Mouse (Mus musculus): ENCODE data around the gene Rgl1. TPM values are rescaled to one million over a fixed set of nuclear protein-coding genes. Genes with fewer than 3 reads are reported as not detected.

Gene Rgl1
- polyA plus RNA-seq, 1 experiment from 2014 or later, result 38.7 TPM

DNA sequence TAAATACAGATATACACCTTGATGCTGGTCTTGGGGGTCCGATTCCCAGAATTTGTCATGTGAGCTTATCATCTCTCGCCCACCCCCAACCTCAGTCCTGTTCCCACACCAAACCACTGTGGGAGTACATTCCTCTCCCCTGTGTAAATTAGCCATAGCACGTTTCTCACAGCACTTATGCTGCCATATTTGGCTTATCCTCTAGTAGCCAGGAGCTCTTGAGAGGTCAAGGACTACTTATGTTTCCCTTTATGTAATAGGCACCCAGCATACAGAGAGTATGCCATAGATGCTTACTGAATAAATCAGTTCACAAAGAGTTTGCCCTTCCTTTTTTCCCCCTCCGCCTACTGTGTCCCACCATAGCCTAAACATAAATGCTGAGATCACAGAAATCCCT is 76.2 kb downstream of the Rgl1 start:
- no peaks in the 10 kb centered on the region for H3K27me3 ChIP-seq (ENCODE audit: low read depth, poor library complexity, severe bottlenecking)
- H3K9me3 ChIP-seq (replicated peaks), result no peaks in the 10 kb centered on the region
- no peak overlapping the region for H3K4me3 ChIP-seq
- no peak overlapping the region for H3K27ac ChIP-seq
- no peak for DNase-seq (ENCODE audit: low spot score)
- 89% methylated on average over 4 of the region's 4 CpGs for WGBS
- peaks cover 49% of the 10 kb centered on the region for H3K4me1 ChIP-seq
- no peaks in the 10 kb centered on the region for H3K36me3 ChIP-seq

DNA sequence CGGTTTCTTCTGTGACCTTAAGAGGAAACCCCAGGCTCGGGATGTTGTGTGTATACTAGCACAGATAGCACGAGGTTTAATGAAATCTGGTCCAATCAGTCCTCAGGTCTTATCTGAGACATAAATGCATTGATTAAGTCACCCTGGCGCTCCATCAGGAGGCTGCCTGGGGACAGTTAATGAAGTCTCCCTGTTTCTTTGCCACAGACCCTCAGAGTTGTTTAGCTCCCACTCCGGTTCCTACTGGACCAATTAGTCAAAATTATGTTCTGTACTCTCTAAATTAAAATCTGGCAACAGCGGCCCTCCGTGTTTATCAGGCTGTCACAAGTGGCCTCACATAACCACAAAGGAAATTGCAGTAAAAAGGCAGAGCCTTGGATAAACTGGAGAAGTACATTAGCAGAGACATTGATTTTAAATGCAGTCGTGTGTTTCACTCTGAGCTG is 78.4 kb downstream of the Rgl1 start:
- Histone ChIP-seq H3K4me3 (peak overlapping the region; percentile 34), H3K9me3 (replicated peaks) (no peaks in the 10 kb centered on the region), H3K36me3 (no peaks in the 10 kb centered on the region), H3K27ac (peak overlapping the region; percentile 89), H3K4me1 (peaks cover 68% of the 10 kb centered on the region), H3K27me3 (ENCODE audit: low read depth, poor library complexity, severe bottlenecking) (no peaks in the 10 kb centered on the region)
- DNase-seq (ENCODE audit: low spot score), result no peak
- WGBS, result 13% methylated on average over 8 of the region's 8 CpGs

DNA sequence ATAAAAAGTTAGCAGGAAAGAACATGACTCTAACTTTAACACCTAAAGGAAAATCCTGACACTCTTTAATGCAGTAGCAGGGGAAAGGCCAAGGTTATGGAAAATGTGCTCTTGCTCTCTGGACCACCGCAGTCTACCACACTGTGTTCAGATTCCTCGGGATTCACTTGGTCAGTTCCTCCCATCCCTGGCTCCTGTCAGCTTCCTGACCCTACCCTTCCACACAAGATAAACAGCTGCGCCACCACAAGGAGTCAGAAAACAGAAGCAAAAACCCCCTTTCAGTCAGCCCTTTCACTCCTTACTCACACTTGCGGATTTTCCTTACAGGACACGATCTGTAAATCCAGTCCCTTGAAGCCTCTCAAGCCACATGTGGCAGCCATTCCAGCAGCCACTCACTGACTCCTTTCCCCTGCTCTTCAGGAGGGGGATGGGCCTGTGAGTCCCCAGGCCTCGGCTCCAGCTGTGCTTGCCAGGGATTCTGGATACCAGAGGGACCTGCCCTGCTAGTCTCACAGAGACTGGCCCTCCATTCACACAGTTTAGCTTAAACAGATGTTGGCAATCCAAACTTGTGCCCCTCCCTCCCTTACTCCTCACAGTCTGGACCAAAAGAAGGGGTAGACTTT is 78.9 kb downstream of the Rgl1 start:
- H3K9me3 ChIP-seq (replicated peaks), result no peaks in the 10 kb centered on the region
- peak; percentile 82 for DNase-seq (ENCODE audit: low spot score)
- H3K36me3 ChIP-seq, result no peaks in the 10 kb centered on the region
- WGBS, result 3% methylated on average over 6 of the region's 6 CpGs
- H3K4me1 ChIP-seq, result peaks cover 73% of the 10 kb centered on the region
- peak overlapping the region; percentile 34 for H3K4me3 ChIP-seq
- H3K27ac ChIP-seq, result peak overlapping the region; percentile 89
- no peaks in the 10 kb centered on the region for H3K27me3 ChIP-seq (ENCODE audit: low read depth, poor library complexity, severe bottlenecking)

DNA sequence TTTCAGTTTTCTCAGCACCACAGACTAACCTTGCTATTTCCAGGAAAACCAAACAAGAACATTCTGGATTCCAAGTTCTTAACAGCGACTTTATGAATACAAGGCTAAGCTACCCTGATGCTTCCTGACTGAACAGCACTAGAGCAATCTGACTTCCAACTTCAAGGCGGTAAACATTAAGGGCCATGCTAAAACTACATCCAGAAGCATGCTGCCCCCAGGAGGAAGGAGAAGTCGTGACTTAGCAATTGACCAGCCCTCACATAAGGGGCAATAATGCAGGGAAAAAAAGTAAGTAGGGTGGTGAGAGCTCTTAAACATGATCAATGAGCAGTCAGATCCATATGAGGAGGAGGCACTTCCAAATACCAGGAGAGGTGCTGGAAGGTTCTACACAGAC is 80.6 kb downstream of the Rgl1 start:
- H3K9me3 ChIP-seq (replicated peaks), result no peaks in the 10 kb centered on the region
- WGBS, result 62% methylated on average over 3 of the region's 3 CpGs
- no peaks in the 10 kb centered on the region for H3K27me3 ChIP-seq (ENCODE audit: low read depth, poor library complexity, severe bottlenecking)
- no peaks in the 10 kb centered on the region for H3K36me3 ChIP-seq
- H3K4me3 ChIP-seq, result no peak overlapping the region
- DNase-seq (ENCODE audit: low spot score), result no peak
- no peak overlapping the region for H3K27ac ChIP-seq
- H3K4me1 ChIP-seq, result peaks cover 84% of the 10 kb centered on the region

DNA sequence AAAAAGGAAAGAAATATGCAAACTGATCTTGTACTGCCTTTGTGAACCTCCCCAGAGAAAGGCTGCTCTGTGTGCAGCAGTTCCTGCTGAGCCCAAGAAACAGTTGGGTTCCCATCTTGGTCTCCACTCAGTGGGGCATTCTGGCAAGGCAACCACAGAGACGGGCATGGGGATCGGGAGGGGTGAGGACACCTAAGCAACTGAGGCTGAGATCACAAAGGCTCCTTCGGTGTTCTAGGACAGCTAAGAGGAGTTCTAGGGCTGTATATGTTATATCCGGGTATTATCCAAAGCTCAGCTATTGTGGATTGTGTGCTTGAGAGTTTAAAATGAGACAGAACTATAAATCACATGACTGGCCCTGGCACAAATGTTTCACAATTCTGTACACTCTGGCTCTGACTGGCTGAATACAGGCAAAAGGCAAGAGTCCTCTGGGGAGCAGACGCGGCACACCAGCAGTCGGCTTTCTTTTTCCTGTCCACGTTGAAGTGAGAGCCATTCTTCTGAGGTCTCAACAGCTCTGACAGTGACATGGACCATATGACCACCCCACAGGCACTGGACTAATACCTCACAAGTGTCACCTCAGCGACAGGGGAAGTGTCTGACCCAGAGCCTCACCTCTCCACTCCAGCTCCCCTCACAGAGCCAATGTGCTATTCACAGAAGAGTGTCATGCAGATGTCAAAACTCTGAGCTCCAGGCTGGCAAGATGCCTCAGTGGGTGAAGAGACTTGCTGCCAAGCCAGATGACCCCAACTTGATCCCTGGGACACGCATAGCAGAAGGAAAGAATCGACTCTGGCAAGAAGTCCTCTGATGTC is 83.6 kb downstream of the Rgl1 start:
- 58% methylated on average over 11 of the region's 11 CpGs for WGBS
- H3K4me3 ChIP-seq, result no peak overlapping the region
- H3K4me1 ChIP-seq, result peaks cover 64% of the 10 kb centered on the region
- no peaks in the 10 kb centered on the region for H3K27me3 ChIP-seq (ENCODE audit: low read depth, poor library complexity, severe bottlenecking)
- H3K9me3 ChIP-seq (replicated peaks), result no peaks in the 10 kb centered on the region
- no peaks in the 10 kb centered on the region for H3K36me3 ChIP-seq
- DNase-seq (ENCODE audit: low spot score), result no peak
- peak overlapping the region; percentile 30; the same call in 1 of the 2 replicates for H3K27ac ChIP-seq

DNA sequence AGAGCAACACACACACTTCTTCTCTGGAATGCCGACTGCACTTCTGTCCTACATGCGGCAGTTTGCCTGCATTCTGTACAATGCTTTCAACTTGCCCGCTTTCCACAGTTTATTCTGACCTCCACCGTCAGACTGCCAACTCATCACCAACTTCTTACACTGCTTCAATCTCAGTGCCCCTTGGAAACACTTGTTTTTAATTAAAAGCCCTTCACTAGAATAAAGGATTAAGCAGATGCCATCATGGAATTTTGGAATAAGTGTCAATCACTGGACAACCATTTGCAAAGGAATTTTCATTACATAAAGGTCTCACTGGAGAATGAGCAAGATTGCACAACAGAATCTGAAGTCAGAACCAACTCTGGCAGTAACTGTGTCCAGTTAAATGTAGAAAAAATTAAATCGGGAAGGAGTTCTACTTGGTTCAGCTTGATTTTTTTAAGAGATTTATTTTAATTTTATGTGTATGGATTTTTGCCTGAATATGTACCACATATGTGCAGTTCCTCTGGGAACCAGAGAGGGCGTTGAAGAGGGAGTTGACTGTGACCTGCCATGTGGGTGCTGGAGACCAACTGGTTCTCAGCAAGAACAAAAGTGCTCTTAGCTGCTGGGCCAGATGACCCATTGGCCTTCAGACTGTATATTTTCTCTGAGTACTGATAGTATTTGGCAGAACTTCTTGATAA is 84.3 kb downstream of the Rgl1 start:
- no peak for DNase-seq (ENCODE audit: low spot score)
- Histone ChIP-seq H3K4me1 (peaks cover 57% of the 10 kb centered on the region), H3K9me3 (replicated peaks) (no peaks in the 10 kb centered on the region), H3K27me3 (ENCODE audit: low read depth, poor library complexity, severe bottlenecking) (no peaks in the 10 kb centered on the region), H3K4me3 (no peak overlapping the region), H3K36me3 (no peaks in the 10 kb centered on the region), H3K27ac (no peak overlapping the region; the same call in 1 of the 2 replicates)
- 65% methylated on average over 6 of the region's 6 CpGs for WGBS

DNA sequence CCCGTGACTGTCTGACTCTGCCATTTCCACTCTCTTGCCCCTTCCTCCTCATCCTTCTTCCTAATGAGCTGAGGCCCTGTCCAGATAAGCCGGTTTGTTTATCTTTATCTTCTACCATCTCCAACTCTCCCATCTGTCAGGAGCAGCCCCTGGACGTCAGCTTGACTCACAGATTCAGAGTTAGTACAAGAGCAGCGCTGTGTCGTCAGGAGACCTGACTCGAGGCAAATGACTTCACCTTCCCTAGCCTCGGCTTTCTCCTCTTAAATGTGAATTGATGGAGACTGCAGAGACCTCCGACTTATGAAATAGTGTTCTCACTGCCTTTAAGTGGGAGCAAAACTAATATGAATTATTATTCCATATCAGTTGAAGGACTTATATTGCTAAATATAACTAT is 85.0 kb downstream of the Rgl1 start:
- WGBS, result 27% methylated on average over 8 of the region's 8 CpGs
- H3K4me1 ChIP-seq, result peaks cover 50% of the 10 kb centered on the region
- H3K27me3 ChIP-seq (ENCODE audit: low read depth, poor library complexity, severe bottlenecking), result no peaks in the 10 kb centered on the region
- H3K36me3 ChIP-seq, result no peaks in the 10 kb centered on the region
- no peak overlapping the region for H3K27ac ChIP-seq
- H3K4me3 ChIP-seq, result no peak overlapping the region
- H3K9me3 ChIP-seq (replicated peaks), result no peaks in the 10 kb centered on the region
- no peak for DNase-seq (ENCODE audit: low spot score)

DNA sequence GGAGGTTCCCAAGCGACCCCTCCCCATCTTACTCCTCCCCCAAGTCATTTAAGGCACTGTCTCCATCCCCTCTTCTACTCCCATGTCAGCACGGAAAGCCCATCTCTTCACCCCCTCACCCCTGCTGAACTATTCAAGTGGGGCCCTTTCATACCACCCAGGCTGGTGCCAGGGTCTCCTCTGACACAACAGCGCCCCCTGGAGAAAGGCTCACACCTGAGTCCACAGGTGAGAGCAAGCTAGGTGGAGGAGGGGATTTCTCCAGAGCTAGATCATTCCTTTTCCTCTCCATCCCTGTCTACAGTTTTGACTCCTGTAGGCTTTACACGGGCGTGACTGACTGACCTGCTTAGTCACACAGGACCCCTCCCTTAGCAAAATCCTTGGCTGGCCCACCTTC is 87.7 kb downstream of the Rgl1 start:
- DNase-seq (ENCODE audit: low spot score), result no peak
- peaks cover 27% of the 10 kb centered on the region for H3K4me1 ChIP-seq
- H3K4me3 ChIP-seq, result no peak overlapping the region
- WGBS, result 46% methylated on average over 5 of the region's 5 CpGs
- no peaks in the 10 kb centered on the region for H3K36me3 ChIP-seq
- no peaks in the 10 kb centered on the region for H3K9me3 ChIP-seq (replicated peaks)
- H3K27me3 ChIP-seq (ENCODE audit: low read depth, poor library complexity, severe bottlenecking), result no peaks in the 10 kb centered on the region
- no peak overlapping the region for H3K27ac ChIP-seq

DNA sequence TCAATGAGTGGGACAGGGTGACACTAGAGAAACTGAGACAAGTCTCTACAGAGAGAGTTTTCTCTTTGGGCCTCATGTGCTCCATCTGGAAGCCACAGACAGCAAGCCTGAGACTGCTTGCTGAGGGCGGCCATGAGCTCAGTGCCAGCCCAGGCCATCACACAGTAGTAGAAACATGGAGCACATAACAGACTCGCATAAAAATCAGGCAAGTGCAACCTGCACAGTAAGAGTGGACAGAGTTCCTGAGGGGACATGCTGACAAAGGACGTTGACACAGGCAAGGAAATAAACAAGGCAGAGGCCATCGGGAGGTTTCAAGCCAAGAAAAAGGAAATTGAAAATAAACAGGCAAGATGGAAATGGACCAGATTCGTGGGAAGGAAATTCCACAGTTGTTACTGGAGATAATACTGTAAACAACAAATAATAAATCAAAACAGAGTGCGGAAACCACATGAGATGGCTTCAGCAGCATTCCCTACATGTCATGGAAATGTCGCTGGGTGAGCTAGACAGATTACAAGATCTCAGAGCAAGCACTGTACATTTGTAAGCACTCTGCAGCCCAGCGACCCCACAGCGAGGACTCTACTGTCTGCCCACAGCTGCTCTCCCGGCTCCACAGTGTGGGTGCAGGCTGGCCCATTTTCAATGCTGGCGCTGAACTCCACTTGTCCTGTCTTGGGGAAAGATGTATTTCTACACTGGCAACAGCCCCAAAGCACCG is 88.5 kb downstream of the Rgl1 start:
- 0 out of 2 replicates have a peak overlapping the region, but pooled peaks have one; percentile 6 for H3K27ac ChIP-seq
- 82% methylated on average over 12 of the region's 12 CpGs for WGBS

DNA sequence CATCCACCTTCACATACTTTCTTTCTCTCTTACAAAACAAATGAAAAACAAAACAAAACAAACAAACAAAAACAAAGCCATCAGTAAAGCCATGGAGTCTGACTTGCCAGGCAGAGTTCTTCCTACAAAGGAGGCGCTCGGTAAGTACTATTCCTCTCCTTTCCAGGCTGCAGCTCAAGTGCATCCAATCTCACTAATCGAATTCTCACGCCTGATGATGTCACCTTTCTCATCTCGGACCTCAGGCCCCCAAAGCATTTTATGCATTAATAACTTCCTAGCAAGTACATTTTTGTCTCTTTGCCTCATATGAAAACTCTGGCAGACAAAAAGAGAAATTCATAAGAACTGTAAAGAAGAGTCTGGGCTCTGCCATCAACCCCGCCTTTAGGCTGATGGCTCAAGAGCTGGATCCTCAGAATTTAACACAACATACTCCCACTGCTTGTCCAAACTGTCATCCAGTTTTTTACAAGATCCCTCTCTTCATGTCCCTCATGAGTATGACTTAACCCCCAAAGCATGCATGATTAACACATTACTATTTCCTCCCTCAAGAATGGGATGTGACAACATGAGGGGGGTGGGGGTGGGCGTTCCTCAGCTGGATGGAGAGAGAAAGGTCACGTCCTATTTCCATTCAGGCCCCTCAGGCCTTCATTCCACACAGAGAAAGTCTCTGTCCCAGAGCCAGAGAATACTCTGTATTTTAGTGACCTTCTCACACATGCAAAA is 96.5 kb downstream of the Rgl1 start:
- H3K36me3 ChIP-seq, result no peaks in the 10 kb centered on the region
- no peak overlapping the region for H3K27ac ChIP-seq
- no peak for DNase-seq (ENCODE audit: low spot score)
- H3K27me3 ChIP-seq (ENCODE audit: low read depth, poor library complexity, severe bottlenecking), result no peaks in the 10 kb centered on the region
- H3K4me1 ChIP-seq, result 0 out of 2 replicates have a peak, but pooled peaks cover 2% of the 10 kb centered on the region
- H3K9me3 ChIP-seq (replicated peaks), result no peaks in the 10 kb centered on the region
- 80% methylated on average over 8 of the region's 8 CpGs for WGBS
- H3K4me3 ChIP-seq, result no peak overlapping the region

More for the DNA sequence above, 88.5 kb downstream of the Rgl1 start:
- DNase-seq (ENCODE audit: low spot score), result no peak
- H3K4me1 ChIP-seq, result peaks cover 19% of the 10 kb centered on the region
- H3K9me3 ChIP-seq (replicated peaks), result no peaks in the 10 kb centered on the region
- H3K36me3 ChIP-seq, result no peaks in the 10 kb centered on the region
- H3K4me3 ChIP-seq, result no peak overlapping the region
- no peaks in the 10 kb centered on the region for H3K27me3 ChIP-seq (ENCODE audit: low read depth, poor library complexity, severe bottlenecking)

DNA sequence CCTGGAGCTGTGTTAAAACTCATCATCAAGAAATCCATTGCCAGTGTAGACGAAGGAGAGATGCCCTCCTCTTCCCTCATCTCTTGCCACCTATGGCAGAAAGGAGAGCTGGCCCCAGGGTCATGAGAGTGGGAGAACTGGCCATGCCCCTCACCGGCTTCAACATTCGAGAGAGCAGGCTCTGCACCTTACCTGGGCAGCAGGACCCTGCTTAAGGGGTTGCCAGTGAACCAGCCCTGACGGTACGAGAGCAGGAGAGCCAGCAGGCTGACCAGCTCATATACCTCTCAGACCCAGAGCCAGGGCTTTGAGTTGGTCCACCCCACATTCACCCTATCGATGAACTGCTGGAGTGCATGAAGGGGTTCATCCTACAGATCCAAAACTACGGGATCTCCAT is 105.7 kb downstream of the Rgl1 start:
- WGBS, result 94% methylated on average over 7 of the region's 7 CpGs
- H3K27ac ChIP-seq, result no peak overlapping the region; the same call in 1 of the 2 replicates
- DNase-seq (ENCODE audit: low spot score), result no peak
- no peaks in the 10 kb centered on the region for H3K36me3 ChIP-seq
- no peaks in the 10 kb centered on the region for H3K27me3 ChIP-seq (ENCODE audit: low read depth, poor library complexity, severe bottlenecking)
- no peaks in the 10 kb centered on the region for H3K4me1 ChIP-seq
- H3K9me3 ChIP-seq (replicated peaks), result no peaks in the 10 kb centered on the region
- H3K4me3 ChIP-seq, result no peak overlapping the region

DNA sequence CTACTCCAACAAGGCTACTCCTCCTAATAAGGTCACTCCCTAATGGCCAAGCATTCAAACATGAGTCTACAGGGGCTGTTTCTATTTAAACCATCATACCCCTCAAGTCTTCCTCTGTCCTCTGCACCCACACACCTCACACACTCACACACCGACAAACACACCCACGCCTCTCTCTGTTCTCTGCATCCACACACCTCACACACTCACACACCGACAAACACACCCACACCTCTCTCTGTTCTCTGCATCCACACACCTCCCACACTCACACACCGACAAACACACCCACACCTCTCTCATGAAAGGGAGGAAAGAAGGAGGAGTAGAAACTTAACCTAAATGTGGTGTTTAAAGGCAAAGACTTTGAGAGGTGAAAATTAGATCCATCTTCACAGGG is 106.2 kb downstream of the Rgl1 start:
- DNase-seq (ENCODE audit: low spot score), result no peak
- 92% methylated on average over 4 of the region's 4 CpGs for WGBS
- no peaks in the 10 kb centered on the region for H3K27me3 ChIP-seq (ENCODE audit: low read depth, poor library complexity, severe bottlenecking)
- no peak overlapping the region for H3K4me3 ChIP-seq
- no peaks in the 10 kb centered on the region for H3K9me3 ChIP-seq (replicated peaks)
- H3K27ac ChIP-seq, result no peak overlapping the region
- no peaks in the 10 kb centered on the region for H3K36me3 ChIP-seq
- H3K4me1 ChIP-seq, result no peaks in the 10 kb centered on the region
